Mouse (Mus musculus): ENCODE results near the gene Smyd3.

Smyd3 gene

DNA sequence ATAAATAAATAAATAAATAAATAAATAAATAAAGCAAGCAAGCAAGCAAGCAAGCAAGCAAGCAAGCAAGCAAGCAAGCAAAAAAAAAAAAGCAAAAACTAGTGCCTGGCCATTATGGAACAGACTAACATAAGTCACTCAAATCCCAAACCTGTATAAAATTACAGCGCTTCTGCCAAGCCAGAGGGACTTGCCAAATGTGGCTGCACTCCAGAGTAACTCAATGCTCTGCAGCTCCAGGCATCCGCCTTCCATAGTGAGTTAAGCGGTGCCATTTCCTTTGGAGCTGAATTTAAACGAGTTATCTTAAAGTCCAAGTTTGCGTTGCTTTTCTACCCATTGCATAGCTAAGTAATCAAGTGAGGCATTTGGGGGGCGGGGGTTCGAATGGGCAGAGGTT lies 410.6 kb downstream of the Smyd3 start:
- DNase-seq = no peak

DNA sequence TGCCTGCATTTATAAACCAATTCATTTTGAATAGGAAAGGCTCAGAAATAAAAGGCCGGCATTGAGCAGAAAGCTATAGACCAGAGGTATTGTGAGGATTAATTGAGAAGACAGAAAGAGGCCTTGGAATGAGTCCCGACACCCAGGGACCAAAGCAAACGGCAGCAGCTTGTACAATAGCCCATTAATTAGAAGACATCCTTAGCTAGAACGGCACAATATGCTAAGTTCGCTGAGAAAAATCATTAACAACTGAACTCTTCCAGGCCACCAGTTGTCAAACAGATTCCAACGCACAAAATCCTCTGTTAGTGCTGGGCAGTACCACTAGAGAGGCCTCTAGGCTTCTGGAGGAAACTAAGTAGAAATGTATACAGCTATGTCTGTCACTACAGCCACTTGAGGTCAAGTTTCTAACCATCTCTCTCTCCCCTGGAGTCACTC lies 411.1 kb downstream of the Smyd3 start:
- DNase-seq = no peak

DNA sequence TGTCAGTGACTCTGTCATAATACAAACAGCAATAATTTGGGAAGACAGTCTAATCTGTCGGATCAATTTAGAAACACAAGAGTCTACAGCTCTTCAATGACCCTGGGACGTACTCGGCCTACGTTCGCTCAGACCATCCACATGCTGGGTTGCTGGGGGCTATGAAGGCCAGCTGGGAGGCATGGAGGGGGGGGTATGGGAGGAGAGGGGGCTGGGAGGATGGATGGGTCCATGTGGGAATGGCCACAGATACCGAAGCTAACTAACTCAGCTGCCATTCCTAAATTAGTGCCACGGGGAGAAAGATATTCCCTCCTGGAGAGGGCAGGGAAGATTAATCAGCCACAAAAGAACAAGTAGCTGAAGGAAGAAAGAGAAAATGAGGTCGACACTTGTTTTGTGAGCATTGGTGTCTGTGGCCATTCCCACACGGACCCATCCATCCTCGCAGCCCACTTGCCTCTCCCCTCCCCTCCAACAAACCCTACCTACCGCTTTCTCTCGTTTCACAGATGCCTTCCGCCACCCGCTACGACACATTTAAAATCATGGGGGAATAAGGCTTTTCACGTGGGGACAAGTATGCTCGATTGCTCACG lies 411.6 kb downstream of the Smyd3 start:
- no peak for DNase-seq

DNA sequence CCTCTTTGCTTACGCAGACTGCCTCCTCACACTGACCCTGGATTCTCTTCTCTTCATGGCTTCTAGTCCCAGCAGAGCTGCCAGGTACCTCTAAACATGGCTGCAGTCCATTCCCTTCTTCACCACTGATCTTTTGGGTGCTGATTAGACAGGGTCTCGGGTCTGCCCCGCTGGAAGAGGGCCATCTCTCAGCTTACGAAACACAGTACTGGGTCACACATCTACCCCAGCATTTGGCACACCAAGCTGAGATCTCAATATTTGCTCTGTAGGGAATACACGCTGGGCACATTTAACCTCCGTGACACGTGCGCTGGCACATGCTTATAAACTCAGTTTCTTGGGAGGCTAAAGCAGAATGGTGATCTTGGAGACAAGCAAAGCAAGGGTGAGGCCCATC lies 413.4 kb downstream of the Smyd3 start:
- DNase-seq = no peak

GRCm38 (mm10) chr1:179096993-179097392 lies 420.8 kb downstream of the Smyd3 start:
- no peak for DNase-seq

DNA sequence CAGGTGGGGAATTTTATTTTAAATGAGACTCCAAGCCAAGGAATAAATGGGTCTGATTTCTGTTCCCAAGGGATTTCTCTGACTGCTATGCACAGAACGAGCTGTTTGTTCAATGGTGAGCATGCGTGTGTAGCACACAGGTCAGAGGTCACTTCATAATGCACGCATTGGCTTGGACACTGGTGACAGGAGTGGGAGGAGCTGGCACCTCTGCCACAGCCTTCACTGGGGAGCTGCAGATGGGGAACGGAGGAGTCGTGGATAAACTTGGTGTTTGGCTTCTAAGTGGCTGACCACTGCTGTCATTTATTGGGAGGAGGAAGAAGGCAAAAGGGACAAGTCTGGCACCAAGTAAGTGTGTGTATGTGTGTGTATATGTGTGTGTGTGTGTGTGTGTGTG lies 421.5 kb downstream of the Smyd3 start:
- no peak for DNase-seq

- no peak for DNase-seq
Observed at GRCm38 (mm10) chr1:179089174-179089573, 428.7 kb downstream of the Smyd3 start.

DNA sequence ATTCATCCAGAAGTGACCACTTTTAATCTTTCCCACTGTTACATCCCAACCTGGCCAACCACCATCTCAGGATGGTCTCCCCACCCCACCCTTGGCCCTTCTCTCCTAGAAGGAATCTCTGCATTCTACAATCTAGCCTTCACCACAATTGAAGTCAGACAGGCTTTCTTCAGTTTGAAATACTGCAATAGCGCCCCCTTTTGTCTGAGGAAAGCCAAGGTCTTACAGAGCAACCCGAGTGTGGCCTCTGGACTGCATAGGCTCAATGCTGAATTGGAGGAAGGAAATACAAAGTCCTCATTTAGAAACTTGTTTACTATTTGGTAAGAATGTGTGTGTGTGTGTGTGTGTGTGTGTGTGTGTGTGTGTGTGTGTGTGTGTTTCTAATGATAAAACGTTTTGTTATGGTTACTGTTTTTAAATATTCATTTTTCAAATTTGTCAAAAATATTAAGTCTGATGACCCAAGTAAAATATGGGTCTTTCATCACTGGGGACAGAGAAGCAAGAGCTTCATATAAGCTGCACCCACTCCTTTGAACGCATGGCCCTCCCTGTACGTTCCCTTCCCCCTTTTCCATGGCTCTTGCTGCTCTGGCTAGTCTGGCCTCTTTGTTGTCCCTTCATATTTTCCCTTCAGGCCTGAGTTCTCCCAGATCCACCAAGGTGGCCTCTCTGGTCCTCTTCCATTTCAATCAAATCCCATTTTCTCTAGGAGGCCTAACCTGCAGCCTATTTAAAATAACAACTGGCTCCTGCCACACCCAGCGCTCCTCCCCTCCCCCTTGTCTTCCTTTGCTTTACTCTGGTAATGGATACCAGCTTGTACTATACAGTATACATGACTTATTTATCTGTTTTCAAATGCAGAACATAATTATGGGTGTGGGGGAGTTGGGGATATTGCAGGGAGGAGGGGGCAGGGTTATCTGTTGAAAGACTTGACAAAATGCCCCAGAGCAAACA lies 430.5 kb downstream of the Smyd3 start:
- peak; percentile 84 for DNase-seq

GRCm38 (mm10) chr1:179086208-179086607 lies 431.6 kb downstream of the Smyd3 start:
- no peak for DNase-seq

DNA sequence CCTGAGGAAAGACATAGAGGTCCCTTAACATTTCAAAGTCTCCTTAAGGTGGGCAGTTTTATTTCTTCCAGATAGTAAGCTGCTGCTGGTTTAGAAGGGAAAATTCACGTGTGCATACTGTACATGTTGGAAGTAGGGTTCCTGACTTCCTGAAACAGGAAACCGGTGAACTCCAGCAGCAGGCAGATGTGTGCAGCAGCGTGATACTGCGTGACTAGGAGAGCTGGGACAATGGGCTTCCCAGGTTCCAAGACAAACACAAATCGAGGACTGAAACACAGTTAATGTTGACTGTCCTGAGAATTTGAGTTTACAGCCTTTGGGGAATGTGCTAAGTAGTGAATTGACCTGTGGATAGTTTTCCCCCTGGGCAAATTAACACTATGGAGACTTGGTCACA lies 434.7 kb downstream of the Smyd3 start:
- DNase-seq = no peak

GRCm38 (mm10) chr1:179073846-179074245 lies 444.0 kb downstream of the Smyd3 start:
- DNase-seq = no peak

GRCm38 (mm10) chr1:179072935-179073654 lies 444.7 kb downstream of the Smyd3 start:
- DNase-seq = no peak

DNA sequence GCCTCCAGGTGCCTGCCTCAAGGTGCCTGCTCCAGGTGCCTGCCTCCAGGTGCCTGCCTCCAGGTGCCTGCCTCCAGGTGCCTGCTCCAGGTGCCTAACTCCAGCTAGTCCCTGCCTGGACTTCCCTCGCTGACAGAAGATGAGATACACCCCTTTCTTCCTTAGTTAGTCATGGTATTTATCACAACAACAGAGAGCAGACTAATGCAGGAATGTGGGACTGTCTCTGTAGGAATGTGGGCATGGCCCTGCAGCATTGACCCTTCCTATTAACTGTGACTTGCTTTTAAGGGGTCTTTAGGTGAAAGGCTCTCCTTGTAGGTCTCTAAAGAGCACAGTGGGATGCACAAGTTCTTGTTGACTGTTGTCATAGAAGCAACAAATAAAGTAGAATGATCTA lies 445.4 kb downstream of the Smyd3 start:
- DNase-seq = no peak

- no peak for DNase-seq
Observed at GRCm38 (mm10) chr1:179068990-179069389, 448.9 kb downstream of the Smyd3 start.

GRCm38 (mm10) chr1:179065294-179065601 lies 452.6 kb downstream of the Smyd3 start:
- DNase-seq = no peak

DNA sequence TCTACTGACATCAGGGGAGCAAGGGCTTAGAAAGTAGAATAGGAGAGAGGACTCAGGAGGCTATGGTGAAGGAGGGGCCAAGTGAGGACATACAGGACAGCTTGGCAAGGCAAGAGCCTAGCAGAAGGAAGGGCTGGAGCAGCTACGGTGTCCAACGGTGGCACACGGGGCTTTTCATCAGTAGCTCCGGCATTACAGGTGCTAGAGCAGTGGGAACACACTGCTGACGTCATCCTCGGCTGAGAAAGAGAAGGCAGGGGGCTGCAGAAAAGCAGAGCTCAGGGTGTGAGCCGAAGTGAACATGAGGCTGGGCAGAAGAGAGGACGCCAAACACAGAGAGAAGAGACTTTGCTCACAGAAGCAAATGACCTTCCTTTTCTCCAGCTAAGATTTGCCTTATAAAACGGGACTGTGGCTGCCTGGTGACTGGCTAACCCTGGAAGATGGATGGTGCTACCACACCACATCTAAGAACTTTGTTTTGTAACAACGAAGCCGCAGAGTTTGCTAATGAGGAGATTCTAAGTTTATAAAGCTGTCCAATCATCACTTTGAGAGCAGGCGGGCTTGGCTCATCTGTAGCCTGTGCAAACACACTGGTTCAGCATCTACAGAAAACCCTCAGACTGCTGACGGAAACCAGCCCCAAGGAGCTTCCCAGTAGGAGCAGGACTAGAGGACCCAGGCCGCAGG lies 453.1 kb downstream of the Smyd3 start:
- peak; percentile 42 for DNase-seq

- peak; percentile 92 for DNase-seq
Observed at GRCm38 (mm10) chr1:179061759-179062168, 456.1 kb downstream of the Smyd3 start.

DNA sequence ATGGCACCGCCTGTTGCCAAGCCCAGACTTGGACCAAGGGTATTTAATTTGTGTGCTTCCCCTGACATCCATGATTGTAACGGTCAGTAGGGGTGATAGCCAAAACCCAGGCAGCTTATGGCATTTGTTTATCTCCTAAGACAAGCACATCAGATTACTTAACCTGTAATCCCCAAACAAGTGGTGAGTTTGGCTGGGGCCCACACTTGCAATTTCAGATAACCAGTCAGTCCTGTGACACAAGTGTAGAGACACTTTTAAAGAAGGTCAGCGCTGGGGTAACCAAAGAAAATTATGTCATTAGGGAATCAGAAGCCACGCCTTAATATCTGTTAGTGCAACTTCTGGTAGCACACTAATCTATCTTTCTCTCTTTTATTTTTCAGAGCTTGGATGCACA lies 456.8 kb downstream of the Smyd3 start:
- no peak for DNase-seq

- DNase-seq = peak; percentile 9
Observed at GRCm38 (mm10) chr1:179060113-179060955, 457.5 kb downstream of the Smyd3 start.

- no peak for DNase-seq
Observed at GRCm38 (mm10) chr1:179059286-179060112, 458.3 kb downstream of the Smyd3 start.

- no peak for DNase-seq
Observed at GRCm38 (mm10) chr1:179058675-179059074, 459.2 kb downstream of the Smyd3 start.

All from lung, postnatal 10 days (tissue).